Mouse (Mus musculus) heart, postnatal 10 days (tissue): ENCODE measurements around the gene Nfya. TPM values are rescaled to one million over a fixed set of nuclear protein-coding genes. Genes with fewer than 3 reads are reported as not detected.
"Not testable (repeated sequence)": the region's sequence is repeated elsewhere in the genome, so short reads cannot be mapped to it uniquely, and the experiment has no call there.

Experiments
- DNase-seq, 2 experiments: peaks; one replicate each; pipeline ENCODE4 v3.0.0; 2021
- intact Hi-C: fragments of 180-260 bp; cut with DNase I; formaldehyde crosslinking; loops from one replicate; pipeline ENCODE4 v1.15.1; 2025
- total RNA-seq, 2 experiments: library from RNA; stranded (reverse); gene quantifications; 2 replicates each; pipeline ENCODE4 v1.2.3; 2021

Gene Nfya
- total RNA-seq, 2 experiments from 2014 or later = 22.0 to 29.9 TPM

- intact Hi-C loops = no loop called here
- DNase-seq = no peak
Observed at GRCm38 (mm10) chr17:48402751-48403150, 7.0 kb downstream of the Nfya start.

- intact Hi-C loops = no loop called here
- DNase-seq = no peak
Observed at GRCm38 (mm10) chr17:48401710-48402109, 8.0 kb downstream of the Nfya start.

GRCm38 (mm10) chr17:48392616-48393015 lies 17.1 kb downstream of the Nfya start:
- intact Hi-C loops = no loop called here
- no peak for DNase-seq

GRCm38 (mm10) chr17:48391446-48391845 lies 18.3 kb downstream of the Nfya start:
- intact Hi-C loops = no loop called here
- DNase-seq = no peak

- DNase-seq = no peak
- intact Hi-C loops = no loop called here
Observed at GRCm38 (mm10) chr17:48389442-48389841, 20.3 kb downstream of the Nfya start.

GRCm38 (mm10) chr17:48388666-48389065 lies 21.0 kb downstream of the Nfya start:
- intact Hi-C loops = no loop called here
- no peak for DNase-seq

- no peak for DNase-seq
- intact Hi-C loops = no loop called here
Observed at GRCm38 (mm10) chr17:48385786-48386461, 23.8 kb downstream of the Nfya start.

GRCm38 (mm10) chr17:48379050-48379449 lies 30.7 kb downstream of the Nfya start:
- intact Hi-C loops = no loop called here
- DNase-seq = no peak

GRCm38 (mm10) chr17:48376102-48376501 lies 33.6 kb downstream of the Nfya start:
- no peak for DNase-seq
- intact Hi-C loops = no loop called here

- intact Hi-C loops = no loop called here
- DNase-seq = no peak
Observed at GRCm38 (mm10) chr17:48372987-48373386, 36.7 kb downstream of the Nfya start.

- no peak for DNase-seq
- intact Hi-C loops = no loop called here
Observed at GRCm38 (mm10) chr17:48371621-48372020, 38.1 kb downstream of the Nfya start.

- intact Hi-C loops = no loop called here
Observed at GRCm38 (mm10) chr17:48366806-48367205, 42.9 kb downstream of the Nfya start.

GRCm38 (mm10) chr17:48365511-48366155 lies 44.1 kb downstream of the Nfya start:
- intact Hi-C loops = no loop called here
- peak in 1 of 2 experiments; percentile 14 for DNase-seq

More at GRCm38 (mm10) chr17:48366806-48367205, 42.9 kb downstream of the Nfya start:
- no peak for DNase-seq

GRCm38 (mm10) chr17:48363421-48363965 lies 46.2 kb downstream of the Nfya start:
- DNase-seq = no peak
- intact Hi-C loops = no loop called here

GRCm38 (mm10) chr17:48362966-48363365 lies 46.7 kb downstream of the Nfya start:
- intact Hi-C loops = no loop called here
- peak; percentile 76 to 83 for DNase-seq

GRCm38 (mm10) chr17:48362346-48362745 lies 47.4 kb downstream of the Nfya start:
- intact Hi-C loops = no loop called here
- peak; percentile 52 to 55 for DNase-seq

GRCm38 (mm10) chr17:48360462-48360861 lies 49.2 kb downstream of the Nfya start:
- intact Hi-C loops = no loop called here
- no peak for DNase-seq

GRCm38 (mm10) chr17:48359616-48360015 lies 50.1 kb downstream of the Nfya start, which contains the start of gene Treml1:
Gene Treml1, plus strand, starts transcription at chr17:48359916.
- no peak for DNase-seq
- intact Hi-C loops = no loop called here

GRCm38 (mm10) chr17:48357892-48358291 lies 51.8 kb downstream of the Nfya start:
- intact Hi-C loops = no loop called here
- no peak for DNase-seq

- intact Hi-C loops = no loop called here
- DNase-seq = no peak
Observed at GRCm38 (mm10) chr17:48355822-48356221, 53.9 kb downstream of the Nfya start.

- DNase-seq, intact Hi-C loops: not testable (repeated sequence)
Observed at GRCm38 (mm10) chr17:48352976-48353375, 56.7 kb downstream of the Nfya start.

- intact Hi-C loops = no loop called here
- DNase-seq = no peak
Observed at GRCm38 (mm10) chr17:48350681-48351193, 59.0 kb downstream of the Nfya start.
